Mouse (Mus musculus): ENCODE measurements at regions not wholly inside any gene's neighbourhood (a gene's known extent, or its start where the extent isn't known, plus 50 kb on each side); places are given as distances from the start of the nearest gene placed in this dataset.

DNA sequence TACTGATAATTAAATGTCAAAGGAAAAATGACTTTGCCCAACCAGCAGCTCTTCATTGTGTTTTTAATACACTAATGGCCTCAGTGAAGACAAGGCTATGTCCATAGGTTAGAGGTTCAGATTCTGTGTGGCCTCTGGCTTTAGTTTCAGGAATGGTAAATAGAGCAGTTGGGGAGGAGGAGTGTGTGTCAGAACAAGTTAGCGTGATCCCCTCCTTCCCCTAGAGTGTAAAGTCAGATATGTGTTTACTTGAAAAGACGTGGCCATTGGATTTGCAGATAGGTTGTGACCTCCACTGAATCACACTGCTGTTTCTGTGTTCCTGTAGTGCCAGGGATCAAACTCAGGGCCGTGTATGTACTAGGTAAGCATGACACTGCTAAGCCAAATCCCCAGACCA, 118.7 kb upstream of the Map3k1 start:
- no peak for TF ChIP-seq POLR2A (IDR thresholded peaks at IDR 0.05; ENCODE audit: insufficient read length, low read depth)
- no peak for TF ChIP-seq CEBPB (IDR thresholded peaks at IDR 0.05; ENCODE audit: insufficient read depth, poor library complexity, severe bottlenecking)
- no peak for TF ChIP-seq E2F4 (IDR thresholded peaks at IDR 0.05; ENCODE audit: insufficient read depth)
- no peak for TF ChIP-seq USF1 (IDR thresholded peaks at IDR 0.05; ENCODE audit: low read depth)
- no peak for TF ChIP-seq MYOD1 (IDR thresholded peaks at IDR 0.05; ENCODE audit: control insufficient read depth in 1 of 3, insufficient read length in 2 of 3, low read depth in 2 of 3)
- no peak for TF ChIP-seq TCF12 (IDR thresholded peaks at IDR 0.05; ENCODE audit: insufficient read depth, poor library complexity, severe bottlenecking)
- no peak for TF ChIP-seq MAX (IDR thresholded peaks at IDR 0.05; ENCODE audit: low read depth)

All from myocyte (in vitro differentiated cells).